Mouse (Mus musculus): Measurements from ENCODE around the gene Mgst3. TPM values are rescaled to one million over a fixed set of nuclear protein-coding genes. Genes with fewer than 3 reads are reported as not detected.

Gene Mgst3
- polyA plus RNA-seq, 1 experiment from 2014 or later, result 124 TPM

DNA sequence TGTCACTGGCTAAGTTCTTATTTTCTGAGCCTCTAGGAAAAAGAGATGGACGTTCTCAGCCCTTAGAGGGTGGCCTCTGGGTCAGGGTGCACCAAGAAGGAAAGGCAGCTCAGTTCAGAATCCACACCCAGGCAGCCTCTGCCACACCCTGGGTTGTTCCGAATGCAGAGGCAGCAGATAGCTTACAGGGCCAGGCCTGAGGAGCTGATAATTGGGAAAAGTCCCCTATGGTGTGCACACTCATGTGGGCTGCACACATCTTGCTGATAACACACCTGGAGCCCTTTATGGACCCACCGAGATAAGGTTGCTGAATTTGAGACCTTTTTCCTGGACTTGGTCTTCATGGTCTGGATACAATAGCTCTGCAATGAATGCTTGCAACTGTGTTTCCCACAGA is 9.5 kb downstream of the Mgst3 start:
- no peak overlapping the region for H3K4me3 ChIP-seq (replicated peaks; ENCODE audit: low read depth, low read length)
- H3K36me3 ChIP-seq (ENCODE audit: control insufficient read depth, insufficient read depth, low read length), result no peaks in the 10 kb centered on the region
- H3K27me3 ChIP-seq (ENCODE audit: control insufficient read depth, insufficient read depth, low read length), result no peaks in the 10 kb centered on the region
- H3K9ac ChIP-seq (replicated peaks; ENCODE audit: low read length), result no peak overlapping the region
- no peak overlapping the region for H3K27ac ChIP-seq (replicated peaks; ENCODE audit: low read depth, low read length)
- ATAC-seq (ENCODE audit: low FRiP score, low TSS enrichment) (no peak), DNase-seq (no peak)
- WGBS, result 78% methylated on average over 3 of the region's 3 CpGs
- no peaks in the 10 kb centered on the region for H3K9me3 ChIP-seq (ENCODE audit: control insufficient read depth, low read length)
- no peak overlapping the region for H3K4me2 ChIP-seq (ENCODE audit: low read length)
- no peaks in the 10 kb centered on the region for H3K4me1 ChIP-seq (ENCODE audit: control insufficient read depth, insufficient read depth, low read length)

DNA sequence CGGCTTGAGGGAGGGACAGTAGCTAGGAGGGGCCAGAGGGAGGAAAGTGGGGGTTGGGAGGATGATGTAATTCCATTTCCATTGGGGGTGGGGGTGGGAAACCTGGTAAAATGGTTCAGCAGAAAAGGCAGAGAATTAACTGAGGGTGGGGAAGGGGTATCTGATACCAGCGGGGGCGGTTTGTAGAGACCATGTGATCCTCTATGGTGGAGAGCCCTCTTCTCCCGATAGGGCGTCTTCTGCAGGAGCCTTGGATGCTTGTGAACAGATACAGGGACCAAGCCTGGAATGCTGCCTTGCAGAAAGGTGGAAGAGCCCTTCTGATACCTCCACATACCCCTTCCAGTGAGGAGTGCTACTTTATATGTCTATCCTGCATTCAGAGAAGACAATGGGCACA is 10.5 kb downstream of the Mgst3 start:
- Histone ChIP-seq H3K27me3 (ENCODE audit: control insufficient read depth, insufficient read depth, low read length) (no peaks in the 10 kb centered on the region), H3K4me1 (ENCODE audit: control insufficient read depth, insufficient read depth, low read length) (no peaks in the 10 kb centered on the region), H3K4me2 (ENCODE audit: low read length) (no peak overlapping the region), H3K9ac (replicated peaks; ENCODE audit: low read length) (no peak overlapping the region), H3K4me3 (replicated peaks; ENCODE audit: low read depth, low read length) (no peak overlapping the region), H3K36me3 (ENCODE audit: control insufficient read depth, insufficient read depth, low read length) (no peaks in the 10 kb centered on the region), H3K9me3 (ENCODE audit: control insufficient read depth, low read length) (no peaks in the 10 kb centered on the region), H3K27ac (replicated peaks; ENCODE audit: low read depth, low read length) (no peak overlapping the region)
- DNase-seq, result no peak
- 89% methylated on average over 5 of the region's 5 CpGs for WGBS
- ATAC-seq (ENCODE audit: low FRiP score, low TSS enrichment), result no peak

DNA sequence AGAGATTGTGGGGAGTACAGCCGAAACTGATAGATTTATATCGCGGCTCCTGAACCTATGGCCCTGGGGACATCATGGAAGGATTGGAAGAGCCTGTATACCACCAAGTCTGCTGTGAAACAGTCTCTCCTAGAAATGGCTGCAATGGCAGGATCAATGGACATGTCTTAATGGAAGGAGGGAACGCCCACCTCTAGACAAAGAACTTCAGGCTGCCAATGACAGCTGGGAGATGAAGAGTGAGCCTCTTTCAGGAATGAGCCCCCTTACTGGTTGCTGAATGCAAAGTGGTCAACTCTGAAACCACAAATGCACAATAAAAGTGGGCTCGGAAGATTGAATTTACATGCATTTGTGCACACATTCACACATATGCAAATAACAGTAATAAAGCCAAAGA is 10.9 kb downstream of the Mgst3 start:
- H3K27ac ChIP-seq (replicated peaks; ENCODE audit: low read depth, low read length), result no peak overlapping the region
- H3K4me3 ChIP-seq (replicated peaks; ENCODE audit: low read depth, low read length), result no peak overlapping the region
- H3K9ac ChIP-seq (replicated peaks; ENCODE audit: low read length), result no peak overlapping the region
- no peak overlapping the region for H3K4me2 ChIP-seq (ENCODE audit: low read length)
- H3K27me3 ChIP-seq (ENCODE audit: control insufficient read depth, insufficient read depth, low read length), result no peaks in the 10 kb centered on the region
- H3K9me3 ChIP-seq (ENCODE audit: control insufficient read depth, low read length), result no peaks in the 10 kb centered on the region
- no peaks in the 10 kb centered on the region for H3K36me3 ChIP-seq (ENCODE audit: control insufficient read depth, insufficient read depth, low read length)
- DNase-seq (no peak), ATAC-seq (ENCODE audit: low FRiP score, low TSS enrichment) (no peak)
- H3K4me1 ChIP-seq (ENCODE audit: control insufficient read depth, insufficient read depth, low read length), result no peaks in the 10 kb centered on the region
- WGBS, result 78% methylated on average over 5 of the region's 5 CpGs

DNA sequence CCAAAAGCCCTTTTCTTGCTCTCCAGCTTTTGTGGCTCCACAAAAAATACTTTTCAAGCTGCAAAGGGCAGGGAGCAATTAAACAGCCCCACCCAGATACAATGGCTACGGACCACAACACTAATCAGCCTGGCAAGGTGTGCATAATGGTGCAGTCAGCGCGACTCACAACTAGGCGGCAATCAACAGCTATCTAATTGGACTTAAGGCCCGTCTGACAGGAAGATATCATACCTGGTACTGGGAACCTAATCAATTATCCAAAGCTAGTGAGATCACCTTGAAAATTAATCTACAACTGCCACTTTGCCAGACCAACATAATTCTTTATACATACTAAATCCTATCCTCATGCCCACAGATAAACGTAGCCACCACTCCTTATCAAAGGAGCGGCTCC is 11.3 kb downstream of the Mgst3 start:
- no peak overlapping the region for H3K4me2 ChIP-seq (ENCODE audit: low read length)
- no peak for DNase-seq

DNA sequence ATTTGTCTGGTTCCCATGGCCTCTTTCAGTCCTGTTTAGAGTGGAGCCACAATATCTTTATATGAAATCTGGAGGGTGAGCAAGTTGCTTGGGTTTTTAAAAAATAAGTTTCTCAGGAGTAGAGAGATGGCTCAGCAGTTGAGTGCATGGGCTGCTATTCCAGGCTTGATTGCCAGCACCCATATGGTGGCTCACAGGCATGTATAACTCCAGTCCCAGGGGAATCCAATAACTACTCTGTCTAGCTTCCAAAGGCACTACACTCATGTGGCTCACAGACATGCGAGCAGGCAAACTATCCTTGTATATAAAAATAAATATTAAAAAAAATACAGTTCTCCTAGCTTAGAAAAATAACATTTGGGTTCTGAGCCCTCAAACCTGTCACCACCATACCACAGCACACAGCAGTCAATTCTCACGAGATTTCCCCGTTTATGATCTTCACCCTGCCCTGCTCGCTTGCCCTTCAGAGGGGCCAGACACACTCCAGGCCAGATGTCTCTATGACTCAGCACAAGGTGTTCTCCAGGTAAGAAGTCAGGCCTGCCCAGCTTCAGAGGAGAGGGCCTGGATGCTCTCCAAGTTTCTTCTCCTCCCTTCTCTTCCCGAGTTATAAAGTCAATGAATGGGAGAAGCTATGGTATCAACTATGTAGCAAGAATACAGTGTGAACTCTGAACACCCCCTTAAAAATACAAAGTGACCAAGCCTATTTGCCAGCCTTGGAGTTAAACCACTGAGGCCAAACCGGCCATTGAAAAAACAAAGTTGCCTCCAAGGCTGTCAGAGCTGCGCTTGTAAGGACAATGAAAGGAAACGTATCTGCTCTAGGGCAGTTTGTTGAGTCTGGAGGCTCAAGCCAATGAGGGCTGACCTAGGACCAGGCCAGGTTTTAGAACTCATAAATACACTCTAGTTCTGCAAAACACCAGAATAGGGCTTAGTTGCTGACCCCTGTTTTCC is 12.3 kb downstream of the Mgst3 start:
- no peak for ATAC-seq (ENCODE audit: low FRiP score, low TSS enrichment)
- Histone ChIP-seq H3K27ac (replicated peaks; ENCODE audit: low read depth, low read length) (no peak overlapping the region), H3K4me2 (ENCODE audit: low read length) (no peak overlapping the region), H3K4me3 (replicated peaks; ENCODE audit: low read depth, low read length) (no peak overlapping the region), H3K4me1 (ENCODE audit: control insufficient read depth, insufficient read depth, low read length) (no peaks in the 10 kb centered on the region), H3K27me3 (ENCODE audit: control insufficient read depth, insufficient read depth, low read length) (no peaks in the 10 kb centered on the region), H3K36me3 (ENCODE audit: control insufficient read depth, insufficient read depth, low read length) (0 out of 2 replicates have a peak, but pooled peaks cover 5% of the 10 kb centered on the region), H3K9me3 (ENCODE audit: control insufficient read depth, low read length) (no peaks in the 10 kb centered on the region), H3K9ac (replicated peaks; ENCODE audit: low read length) (no peak overlapping the region)
- WGBS, result 88% methylated on average over 8 of the region's 8 CpGs
- DNase-seq, result no peak

More for the DNA sequence above, 11.3 kb downstream of the Mgst3 start:
- Histone ChIP-seq H3K4me3 (replicated peaks; ENCODE audit: low read depth, low read length) (no peak overlapping the region), H3K9ac (replicated peaks; ENCODE audit: low read length) (no peak overlapping the region), H3K27me3 (ENCODE audit: control insufficient read depth, insufficient read depth, low read length) (no peaks in the 10 kb centered on the region), H3K4me1 (ENCODE audit: control insufficient read depth, insufficient read depth, low read length) (no peaks in the 10 kb centered on the region), H3K9me3 (ENCODE audit: control insufficient read depth, low read length) (no peaks in the 10 kb centered on the region), H3K36me3 (ENCODE audit: control insufficient read depth, insufficient read depth, low read length) (0 out of 2 replicates have a peak, but pooled peaks cover under 1% of the 10 kb centered on the region), H3K27ac (replicated peaks; ENCODE audit: low read depth, low read length) (no peak overlapping the region)
- ATAC-seq (ENCODE audit: low FRiP score, low TSS enrichment), result no peak
- 91% methylated on average over 7 of the region's 7 CpGs for WGBS

- no peak overlapping the region for H3K27ac ChIP-seq (replicated peaks; ENCODE audit: low read depth, low read length)
- H3K4me2 ChIP-seq (ENCODE audit: low read length), result no peak overlapping the region
- peaks cover 12% of the 10 kb centered on the region for H3K36me3 ChIP-seq (ENCODE audit: control insufficient read depth, insufficient read depth, low read length)
- DNase-seq, result no peak
- no peak overlapping the region for H3K9ac ChIP-seq (replicated peaks; ENCODE audit: low read length)
- 74% methylated on average over 2 of the region's 2 CpGs for WGBS
- H3K4me3 ChIP-seq (replicated peaks; ENCODE audit: low read depth, low read length), result no peak overlapping the region
- no peaks in the 10 kb centered on the region for H3K4me1 ChIP-seq (ENCODE audit: control insufficient read depth, insufficient read depth, low read length)
- H3K9me3 ChIP-seq (ENCODE audit: control insufficient read depth, low read length), result no peaks in the 10 kb centered on the region
- ATAC-seq (ENCODE audit: low FRiP score, low TSS enrichment), result no peak
- H3K27me3 ChIP-seq (ENCODE audit: control insufficient read depth, insufficient read depth, low read length), result no peaks in the 10 kb centered on the region
Measured at GRCm38 (mm10) chr1:167380223-167380622, 13.4 kb downstream of the Mgst3 start.

- peaks cover 12% of the 10 kb centered on the region for H3K36me3 ChIP-seq (ENCODE audit: control insufficient read depth, insufficient read depth, low read length)
- H3K9ac ChIP-seq (replicated peaks; ENCODE audit: low read length), result no peak overlapping the region
- H3K4me2 ChIP-seq (ENCODE audit: low read length), result no peak overlapping the region
- H3K9me3 ChIP-seq (ENCODE audit: control insufficient read depth, low read length), result no peaks in the 10 kb centered on the region
- no peak overlapping the region for H3K27ac ChIP-seq (replicated peaks; ENCODE audit: low read depth, low read length)
- no peaks in the 10 kb centered on the region for H3K4me1 ChIP-seq (ENCODE audit: control insufficient read depth, insufficient read depth, low read length)
- no peak overlapping the region for H3K4me3 ChIP-seq (replicated peaks; ENCODE audit: low read depth, low read length)
- ATAC-seq (ENCODE audit: low FRiP score, low TSS enrichment) (no peak), DNase-seq (no peak)
- 64% methylated on average over 5 of the region's 5 CpGs for WGBS
- no peaks in the 10 kb centered on the region for H3K27me3 ChIP-seq (ENCODE audit: control insufficient read depth, insufficient read depth, low read length)
Measured at GRCm38 (mm10) chr1:167379751-167380150, 13.9 kb downstream of the Mgst3 start.

- no peak for ATAC-seq (ENCODE audit: low FRiP score, low TSS enrichment)
- Histone ChIP-seq H3K4me2 (ENCODE audit: low read length) (no peak overlapping the region), H3K36me3 (ENCODE audit: control insufficient read depth, insufficient read depth, low read length) (peaks cover 12% of the 10 kb centered on the region), H3K9me3 (ENCODE audit: control insufficient read depth, low read length) (no peaks in the 10 kb centered on the region), H3K27ac (replicated peaks; ENCODE audit: low read depth, low read length) (no peak overlapping the region), H3K27me3 (ENCODE audit: control insufficient read depth, insufficient read depth, low read length) (no peaks in the 10 kb centered on the region), H3K9ac (replicated peaks; ENCODE audit: low read length) (no peak overlapping the region), H3K4me1 (ENCODE audit: control insufficient read depth, insufficient read depth, low read length) (0 out of 2 replicates have a peak, but pooled peaks cover 2% of the 10 kb centered on the region), H3K4me3 (replicated peaks; ENCODE audit: low read depth, low read length) (no peak overlapping the region)
- no peak for DNase-seq
- 81% methylated on average over 6 of the region's 6 CpGs for WGBS
Measured at GRCm38 (mm10) chr1:167378019-167378418, 15.6 kb downstream of the Mgst3 start.

DNA sequence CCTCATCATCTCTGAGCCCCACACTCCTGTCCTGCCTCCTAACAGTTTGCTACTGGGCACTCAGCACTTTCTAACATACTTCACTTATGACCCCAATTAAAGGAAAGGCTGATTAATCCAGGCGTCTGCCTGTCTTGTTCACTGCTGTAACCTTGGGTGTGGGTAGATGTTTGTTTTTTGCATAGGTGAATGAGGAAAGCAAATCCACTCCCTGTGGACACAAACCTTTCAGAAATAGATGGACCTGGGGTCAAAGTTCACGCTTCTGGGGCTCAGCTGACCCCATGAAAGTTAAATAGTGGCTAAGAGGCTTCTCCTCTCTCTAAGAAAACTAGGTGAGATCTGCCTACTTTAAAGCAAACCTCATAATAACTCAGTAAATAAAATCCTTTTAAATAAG is 18.7 kb downstream of the Mgst3 start:
- no peaks in the 10 kb centered on the region for H3K9me3 ChIP-seq (ENCODE audit: control insufficient read depth, low read length)
- H3K27ac ChIP-seq (replicated peaks; ENCODE audit: low read depth, low read length), result no peak overlapping the region
- H3K4me1 ChIP-seq (ENCODE audit: control insufficient read depth, insufficient read depth, low read length), result 0 out of 2 replicates have a peak, but pooled peaks cover 2% of the 10 kb centered on the region
- H3K36me3 ChIP-seq (ENCODE audit: control insufficient read depth, insufficient read depth, low read length), result peaks cover 19% of the 10 kb centered on the region
- no peak for DNase-seq
- ATAC-seq (ENCODE audit: low FRiP score, low TSS enrichment), result no peak
- 52% methylated on average over 2 of the region's 2 CpGs for WGBS
- H3K4me3 ChIP-seq (replicated peaks; ENCODE audit: low read depth, low read length), result no peak overlapping the region
- H3K4me2 ChIP-seq (ENCODE audit: low read length), result no peak overlapping the region
- no peaks in the 10 kb centered on the region for H3K27me3 ChIP-seq (ENCODE audit: control insufficient read depth, insufficient read depth, low read length)
- no peak overlapping the region for H3K9ac ChIP-seq (replicated peaks; ENCODE audit: low read length)

Measured in midbrain, embryonic 14.5 days (tissue).